Mouse (Mus musculus) limb, embryonic 14.5 days (tissue): ENCODE measurements around the gene Krt10. TPM values are rescaled to one million over a fixed set of nuclear protein-coding genes. Genes with fewer than 3 reads are reported as not detected.

Experiments used
- ATAC-seq: fragments of 200-750 bp; cut with Nextera tagmentation; 2 replicates; pipeline ENCODE4 v1.8.0; 2017; ENCODE audit warnings: low read depth, moderate number of reproducible peaks, moderate TSS enrichment; ENCODE audit not compliant: low FRiP score
- DNase-seq: peaks from one replicate; pipeline ENCODE4 v3.0.0-alpha.2; 2015; ENCODE audit warnings: low spot score
- H3K27ac ChIP-seq: fragments of 300-500 bp; sonication (generic); replicated peaks from 2 replicates; pipeline ENCODE4 v1.5.1; 2014; ENCODE audit warnings: low read depth, mild to moderate bottlenecking, low read length, moderate library complexity, mixed read lengths
- H3K27me3 ChIP-seq: fragments of 300-500 bp; sonication (generic); 2 replicates; pipeline ENCODE4 v1.6.1; 2014; ENCODE audit warnings: low read length, mixed read lengths; ENCODE audit not compliant: control insufficient read depth, insufficient read depth
- H3K36me3 ChIP-seq: fragments of 300-500 bp; sonication (generic); 2 replicates; pipeline ENCODE4 v1.6.1; 2014; ENCODE audit warnings: mild to moderate bottlenecking, low read length, moderate library complexity, mixed read lengths; ENCODE audit not compliant: control insufficient read depth, insufficient read depth
- H3K4me1 ChIP-seq: fragments of 300-500 bp; sonication (generic); 2 replicates; pipeline ENCODE4 v1.6.1; 2014; ENCODE audit warnings: antibody characterized with exemption, low read length, mixed read lengths; ENCODE audit not compliant: control insufficient read depth, insufficient read depth
- H3K4me2 ChIP-seq: fragments of 300-500 bp; sonication (generic); replicated peaks from 2 replicates; pipeline ENCODE4 v1.6.1; 2014; ENCODE audit warnings: low read depth, mild to moderate bottlenecking, low read length, moderate library complexity; ENCODE audit not compliant: severe bottlenecking
- H3K4me3 ChIP-seq: fragments of 300-500 bp; sonication (generic); replicated peaks from 2 replicates; pipeline ENCODE4 v1.5.1; 2014; ENCODE audit warnings: low read length
- H3K9ac ChIP-seq: fragments of 300-500 bp; sonication (generic); 2 replicates; pipeline ENCODE4 v1.6.1; 2014; ENCODE audit warnings: mild to moderate bottlenecking, low read depth, low read length, moderate library complexity; ENCODE audit not compliant: severe bottlenecking
- H3K9me3 ChIP-seq: fragments of 300-500 bp; sonication (generic); 2 replicates; pipeline ENCODE4 v1.6.1; 2016; ENCODE audit warnings: low read length; ENCODE audit not compliant: control insufficient read depth
- POLR2A ChIP-seq: fragments of 200-500 bp; IDR thresholded peaks from 2 replicates; pipeline ENCODE4 v1.8.0; 2012; ENCODE audit warnings: inconsistent platforms, mild to moderate bottlenecking, moderate library complexity, borderline replicate concordance; ENCODE audit not compliant: insufficient read depth, insufficient read length; ENCODE audit errors: extremely low read depth
- WGBS: fragments of 180-500 bp; shearing (Covaris S2); extraction: QIAGEN DNeasy Blood & Tissue Kit; methylation state at CpG from one replicate; pipeline ENCODE4 v1.1.7; 2014; 5-methylcytosine and 5-hydroxymethylcytosine counted together
- polyA plus RNA-seq, 2 experiments: library from polyadenylated mRNA; depleted of rRNA in 1 of 2; stranded (reverse) in 1 of 2; unstranded in 1 of 2; fragments of >200 nt; fragmentation: Nextera tagmentation in 1 of 2; extraction: Ambion mirVana in 1 of 2; gene quantifications; 2 replicates each; pipeline versions ENCODE4 v1.2.1 to v1.2.3; 2012 to 2014

Gene Krt10
- polyA plus RNA-seq, 2 experiments = 176 to 242 TPM

DNA sequence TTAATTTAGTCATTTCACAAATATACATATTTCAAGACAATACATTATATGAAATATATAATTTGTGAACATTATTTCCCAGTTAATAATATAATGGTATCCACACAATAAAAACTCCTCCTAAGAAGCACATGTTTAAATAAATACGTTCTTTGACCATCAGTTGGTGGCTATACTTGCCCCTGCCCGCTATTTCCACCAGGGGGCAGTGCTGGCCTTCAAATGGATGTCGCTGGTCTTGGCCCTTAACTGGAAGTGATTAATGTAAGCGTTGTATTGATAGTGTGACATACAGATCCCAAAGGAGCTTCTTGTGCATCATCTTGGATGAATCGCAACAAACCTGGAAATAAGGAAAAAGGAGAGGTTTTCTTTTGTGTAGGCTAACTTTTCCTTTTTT, 9.6 kb downstream of the Krt10 start:
- Histone ChIP-seq H3K36me3 (no peaks in the 10 kb centered on the region), H3K4me3 (no peak overlapping the region), H3K4me1 (no peaks in the 10 kb centered on the region), H3K9me3 (no peaks in the 10 kb centered on the region), H3K9ac (no peak overlapping the region), H3K27ac (no peak overlapping the region), H3K4me2 (no peak overlapping the region), H3K27me3 (no peaks in the 10 kb centered on the region)
- WGBS = 23% methylated on average over 5 of the region's 5 CpGs
- ATAC-seq = no peak
- TF ChIP-seq POLR2A = no peak
- peak; percentile 25 for DNase-seq

DNA sequence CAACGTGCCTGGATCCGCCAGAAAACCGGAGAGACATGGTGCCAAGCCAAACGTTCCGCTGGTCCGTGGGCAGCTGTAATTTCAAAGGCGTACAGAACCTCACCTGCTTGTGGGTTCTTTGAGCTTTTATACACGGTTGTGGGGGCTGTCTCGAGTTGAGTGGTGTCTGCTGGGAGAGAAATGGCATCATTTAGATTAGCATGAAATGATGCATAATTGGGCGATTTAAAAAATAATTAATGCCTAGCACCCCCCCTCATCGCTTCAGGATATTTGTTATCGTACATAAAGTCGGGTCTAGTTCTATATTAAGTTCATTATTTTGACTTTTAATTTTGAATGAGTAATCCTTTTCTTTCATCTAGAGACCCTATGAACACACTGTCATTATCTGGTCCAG, 14.4 kb downstream of the Krt10 start, which contains the start of gene Krt28:
Gene Krt28, minus strand, starts transcription at position 101 of the 400 bp plus-strand sequence.
- no peak for ATAC-seq
- no peak within 1 kb of the TSS for H3K9ac ChIP-seq
- H3K27ac ChIP-seq = no peak within 1 kb of the TSS
- H3K4me3 ChIP-seq = no peak within 1 kb of the TSS
- WGBS = 77% methylated on average over 13 of the region's 13 CpGs
- no peaks in the 10 kb centered on the region for H3K9me3 ChIP-seq
- no peaks in the 10 kb centered on the region for H3K36me3 ChIP-seq
- TF ChIP-seq POLR2A = no peak
- H3K27me3 ChIP-seq = no peaks in the 10 kb centered on the region
- H3K4me2 ChIP-seq = no peak within 1 kb of the TSS
- no peak for DNase-seq
- no peaks in the 10 kb centered on the region for H3K4me1 ChIP-seq

- H3K27ac ChIP-seq = no peak overlapping the region
- ATAC-seq = no peak
These were observed 19.2 kb downstream of the Krt10 start for GRCm38 (mm10) chr11:99369853-99370451.

GRCm38 (mm10) chr11:99369229-99369628, 19.9 kb downstream of the Krt10 start:
- TF ChIP-seq POLR2A = no peak
- no peak overlapping the region for H3K4me2 ChIP-seq
- no peaks in the 10 kb centered on the region for H3K9me3 ChIP-seq
- H3K4me3 ChIP-seq = no peak overlapping the region
- H3K9ac ChIP-seq = no peak overlapping the region
- no peaks in the 10 kb centered on the region for H3K4me1 ChIP-seq
- H3K27ac ChIP-seq = no peak overlapping the region
- 8% methylated on average over 3 of the region's 3 CpGs for WGBS
- no peaks in the 10 kb centered on the region for H3K27me3 ChIP-seq
- no peaks in the 10 kb centered on the region for H3K36me3 ChIP-seq
- DNase-seq (peak; percentile 12), ATAC-seq (no peak)

More at GRCm38 (mm10) chr11:99369853-99370451, 19.2 kb downstream of the Krt10 start:
- no peak overlapping the region for H3K9ac ChIP-seq
- DNase-seq = no peak
- H3K36me3 ChIP-seq = no peaks in the 10 kb centered on the region
- H3K4me2 ChIP-seq = no peak overlapping the region
- H3K27me3 ChIP-seq = no peaks in the 10 kb centered on the region
- no peaks in the 10 kb centered on the region for H3K4me1 ChIP-seq
- no peaks in the 10 kb centered on the region for H3K9me3 ChIP-seq
- TF ChIP-seq POLR2A = no peak
- WGBS = 83% methylated on average over 8 of the region's 8 CpGs
- no peak overlapping the region for H3K4me3 ChIP-seq

DNA sequence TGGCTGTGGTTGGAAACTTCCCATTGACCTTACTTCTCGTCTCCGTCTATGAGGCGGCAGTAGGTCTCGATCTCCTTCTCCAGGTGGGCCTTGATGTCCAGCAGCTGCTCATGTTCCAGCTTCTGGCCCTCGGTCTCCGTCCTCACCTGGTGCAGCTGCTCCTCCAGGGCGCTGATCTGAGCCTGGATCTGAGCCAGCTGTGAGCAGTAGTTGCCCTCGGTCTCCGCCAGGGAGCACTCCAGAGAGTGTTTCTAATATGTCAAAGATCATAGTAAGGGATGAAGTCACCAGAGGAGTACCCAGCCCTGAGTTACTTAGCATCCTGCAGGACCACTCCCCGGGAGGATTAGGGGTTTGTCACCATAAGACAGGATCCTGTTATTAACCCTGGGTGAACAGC, 22.4 kb downstream of the Krt10 start:
- DNase-seq (no peak), ATAC-seq (no peak)
- H3K4me2 ChIP-seq = no peak overlapping the region
- 49% methylated on average over 10 of the region's 10 CpGs for WGBS
- H3K9me3 ChIP-seq = no peaks in the 10 kb centered on the region
- H3K36me3 ChIP-seq = no peaks in the 10 kb centered on the region
- H3K27ac ChIP-seq = no peak overlapping the region
- H3K9ac ChIP-seq = no peak overlapping the region
- H3K4me3 ChIP-seq = no peak overlapping the region
- no peak for TF ChIP-seq POLR2A
- H3K4me1 ChIP-seq = no peaks in the 10 kb centered on the region
- no peaks in the 10 kb centered on the region for H3K27me3 ChIP-seq
